Mouse (Mus musculus) kidney, adult 11 months (tissue): ENCODE measurements around the gene Pfkfb2.
A peak's percentile ranks its signal among the peaks of the same experiment; 100 is the strongest.
"Not testable (repeated sequence)": the region's sequence is repeated elsewhere in the genome, so short reads cannot be mapped to it uniquely, and the experiment has no call there.

Source experiments
- DNase-seq: peaks from one replicate; pipeline ENCODE4 v3.0.0; 2022

The Pfkfb2 gene

GRCm38 (mm10) chr1:130681656-130682413 is 47.2 kb downstream of the Pfkfb2 start:
- no peak for DNase-seq

- no peak for DNase-seq
Measured at GRCm38 (mm10) chr1:130681075-130681474, 48.0 kb downstream of the Pfkfb2 start.

- DNase-seq: no peak
Measured at GRCm38 (mm10) chr1:130678551-130678950, 50.5 kb downstream of the Pfkfb2 start.

- DNase-seq: not testable (repeated sequence)
Measured at GRCm38 (mm10) chr1:130663576-130663975, 65.5 kb downstream of the Pfkfb2 start.

GRCm38 (mm10) chr1:130661454-130661853 is 67.6 kb downstream of the Pfkfb2 start, which contains the start of gene C4bp:
TSS of gene C4bp (minus strand) at chr1:130661632.
- DNase-seq: peak; percentile 8

- DNase-seq: not testable (repeated sequence)
Measured at GRCm38 (mm10) chr1:130659641-130660040, 69.4 kb downstream of the Pfkfb2 start.

GRCm38 (mm10) chr1:130644103-130644502 is 85.0 kb downstream of the Pfkfb2 start:
- no peak for DNase-seq

GRCm38 (mm10) chr1:130640967-130641366 is 88.1 kb downstream of the Pfkfb2 start:
- no peak for DNase-seq
